Mouse (Mus musculus): ENCODE results near the gene Gpat3. TPM values are rescaled to one million over a fixed set of nuclear protein-coding genes. Genes with fewer than 3 reads are reported as not detected.

Gene Gpat3
- polyA plus RNA-seq, 1 experiment from 2014 or later: 1.7 TPM

DNA sequence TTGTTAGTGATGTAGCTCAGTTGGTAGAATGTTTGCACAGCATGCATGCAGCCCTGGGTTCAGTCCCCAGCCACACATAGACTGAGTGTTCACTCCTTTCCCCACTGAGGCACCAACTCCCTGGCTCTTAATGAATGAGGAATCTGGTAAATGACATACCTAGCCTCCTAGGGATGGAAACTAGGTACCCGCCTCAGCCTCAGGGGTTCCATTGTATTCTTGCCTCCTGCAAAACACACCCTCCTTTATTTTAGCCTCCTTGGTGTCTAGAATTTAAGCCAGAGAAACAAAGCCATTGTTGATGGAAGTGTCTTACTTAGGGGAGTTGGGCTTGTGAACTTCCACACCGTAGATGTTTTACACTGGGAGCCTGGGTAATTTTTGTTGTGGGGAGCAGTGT, 17.6 kb downstream of the Gpat3 start:
- Histone ChIP-seq H3K27ac (replicated peaks) (no peak overlapping the region), H3K4me2 (no peak overlapping the region), H3K4me1 (no peaks in the 10 kb centered on the region), H3K36me3 (no peaks in the 10 kb centered on the region), H3K9me3 (replicated peaks) (no peaks in the 10 kb centered on the region), H3K4me3 (replicated peaks) (no peak overlapping the region), H3K9ac (replicated peaks) (no peak overlapping the region), H3K27me3 (replicated peaks) (no peaks in the 10 kb centered on the region)
- ATAC-seq (ENCODE audit: low FRiP score): no peak
- 79% methylated on average over 2 of the region's 2 CpGs for WGBS

DNA sequence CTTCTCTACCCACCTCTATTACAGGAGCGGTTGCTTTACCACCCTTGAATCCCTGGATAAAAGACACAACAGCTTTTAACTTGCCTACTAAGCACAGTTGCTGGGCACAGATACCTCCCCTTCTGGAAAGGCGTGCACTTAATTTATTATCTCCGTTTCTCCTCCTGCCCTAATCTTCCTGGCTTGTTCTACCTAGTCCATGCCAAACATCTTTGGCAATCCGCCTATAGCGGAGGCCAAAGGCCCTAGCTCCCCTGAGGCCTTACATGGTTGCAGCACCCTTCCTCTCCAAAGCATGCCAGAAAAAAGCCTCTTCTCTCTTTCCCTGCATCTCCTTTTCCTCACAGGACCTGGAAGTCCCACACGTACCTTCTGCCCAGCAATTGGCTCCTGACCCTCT, 18.9 kb downstream of the Gpat3 start:
- Histone ChIP-seq H3K9ac (replicated peaks) (no peak overlapping the region), H3K36me3 (no peaks in the 10 kb centered on the region), H3K9me3 (replicated peaks) (no peaks in the 10 kb centered on the region), H3K4me1 (no peaks in the 10 kb centered on the region), H3K4me2 (no peak overlapping the region), H3K27ac (replicated peaks) (no peak overlapping the region), H3K27me3 (replicated peaks) (no peaks in the 10 kb centered on the region), H3K4me3 (replicated peaks) (no peak overlapping the region)
- no peak for ATAC-seq (ENCODE audit: low FRiP score)
- WGBS: 85% methylated on average over 6 of the region's 6 CpGs

DNA sequence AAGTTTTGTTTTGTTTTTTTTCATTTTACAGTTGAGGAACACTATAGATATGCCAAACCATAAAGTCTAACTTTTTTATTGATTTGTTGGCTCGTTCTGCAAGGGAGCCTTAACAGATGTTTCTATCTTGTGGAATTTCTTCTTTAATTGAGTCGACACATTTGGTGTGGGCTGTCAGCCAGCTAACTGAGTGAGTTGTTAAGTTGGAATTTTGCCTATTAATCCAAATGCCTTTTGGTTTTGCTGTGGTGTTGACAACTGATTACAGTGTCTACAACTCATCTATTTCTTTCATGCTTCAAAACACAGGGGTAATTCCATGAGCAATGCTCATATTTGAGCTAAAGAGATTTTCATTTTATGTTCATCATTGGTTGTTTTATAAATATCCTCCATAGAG, 20.7 kb downstream of the Gpat3 start:
- Histone ChIP-seq H3K4me1 (no peaks in the 10 kb centered on the region), H3K9me3 (replicated peaks) (no peaks in the 10 kb centered on the region), H3K9ac (replicated peaks) (no peak overlapping the region), H3K4me3 (replicated peaks) (no peak overlapping the region), H3K27me3 (replicated peaks) (no peaks in the 10 kb centered on the region), H3K4me2 (no peak overlapping the region), H3K27ac (replicated peaks) (no peak overlapping the region), H3K36me3 (no peaks in the 10 kb centered on the region)
- ATAC-seq (ENCODE audit: low FRiP score): no peak
- WGBS: 67% methylated on average over 2 of the region's 2 CpGs

DNA sequence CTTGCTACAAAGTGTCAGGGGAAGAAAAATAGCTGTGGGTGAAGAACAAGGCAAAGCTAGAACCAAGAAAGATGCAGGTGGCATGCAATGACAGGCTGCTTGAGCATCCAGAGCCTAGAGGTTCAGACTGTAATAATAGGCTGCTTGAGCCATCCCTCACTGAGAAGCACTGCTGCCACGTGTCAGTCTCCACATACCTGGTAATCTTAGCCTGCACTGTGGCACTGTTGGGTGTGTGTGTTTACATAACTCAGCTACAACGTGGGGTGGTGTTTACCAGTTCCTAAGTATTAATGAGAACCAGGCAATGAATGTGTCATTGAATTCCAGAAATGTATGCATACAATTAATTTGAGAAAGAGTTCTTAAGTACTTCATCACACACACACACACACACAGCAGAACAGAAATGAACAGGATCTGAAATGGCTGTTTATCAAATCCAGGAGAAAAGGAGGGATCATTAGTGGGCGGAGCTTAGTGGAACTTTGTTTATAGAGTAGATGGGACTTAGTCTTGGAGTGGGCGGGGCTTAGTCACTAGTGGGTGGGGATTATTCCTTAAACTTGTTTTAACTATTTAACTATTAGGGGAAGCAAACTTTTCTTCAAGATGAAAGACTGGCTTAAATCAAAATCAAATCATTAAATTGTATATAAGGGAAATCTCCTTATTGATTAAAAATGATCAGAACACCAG, 23.8 kb downstream of the Gpat3 start:
- Histone ChIP-seq H3K27me3 (replicated peaks) (no peaks in the 10 kb centered on the region), H3K4me2 (no peak overlapping the region), H3K4me1 (no peaks in the 10 kb centered on the region), H3K4me3 (replicated peaks) (no peak overlapping the region), H3K27ac (replicated peaks) (no peak overlapping the region), H3K9me3 (replicated peaks) (no peaks in the 10 kb centered on the region), H3K9ac (replicated peaks) (no peak overlapping the region), H3K36me3 (no peaks in the 10 kb centered on the region)
- 75% methylated on average over 4 of the region's 4 CpGs for WGBS
- ATAC-seq (ENCODE audit: low FRiP score): no peak

DNA sequence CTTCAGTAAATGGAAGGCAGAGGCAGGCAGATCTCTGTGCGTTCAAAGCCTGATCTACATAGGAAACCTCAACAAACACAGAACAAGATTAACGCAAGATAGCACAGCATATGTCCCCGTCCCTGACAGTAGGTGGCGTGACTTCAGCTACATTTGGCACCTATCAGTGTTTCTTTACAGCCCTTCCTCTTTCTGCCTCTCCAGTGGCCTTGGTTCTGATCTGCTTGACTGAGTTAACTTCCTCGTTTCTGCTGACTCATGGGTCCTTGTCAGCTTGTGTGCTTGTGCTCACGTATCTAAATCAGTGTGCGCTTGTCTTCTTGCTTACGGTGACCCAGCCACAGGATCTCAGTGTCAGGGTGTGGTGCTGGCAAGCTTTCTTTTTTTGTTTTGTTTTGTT, 26.5 kb downstream of the Gpat3 start:
- no peak overlapping the region for H3K9ac ChIP-seq (replicated peaks)
- ATAC-seq (ENCODE audit: low FRiP score): no peak
- no peak overlapping the region for H3K27ac ChIP-seq (replicated peaks)
- no peaks in the 10 kb centered on the region for H3K4me1 ChIP-seq
- no peaks in the 10 kb centered on the region for H3K9me3 ChIP-seq (replicated peaks)
- H3K4me2 ChIP-seq: no peak overlapping the region
- no peaks in the 10 kb centered on the region for H3K36me3 ChIP-seq
- 91% methylated on average over 8 of the region's 8 CpGs for WGBS
- no peak overlapping the region for H3K4me3 ChIP-seq (replicated peaks)
- H3K27me3 ChIP-seq (replicated peaks): no peaks in the 10 kb centered on the region

DNA sequence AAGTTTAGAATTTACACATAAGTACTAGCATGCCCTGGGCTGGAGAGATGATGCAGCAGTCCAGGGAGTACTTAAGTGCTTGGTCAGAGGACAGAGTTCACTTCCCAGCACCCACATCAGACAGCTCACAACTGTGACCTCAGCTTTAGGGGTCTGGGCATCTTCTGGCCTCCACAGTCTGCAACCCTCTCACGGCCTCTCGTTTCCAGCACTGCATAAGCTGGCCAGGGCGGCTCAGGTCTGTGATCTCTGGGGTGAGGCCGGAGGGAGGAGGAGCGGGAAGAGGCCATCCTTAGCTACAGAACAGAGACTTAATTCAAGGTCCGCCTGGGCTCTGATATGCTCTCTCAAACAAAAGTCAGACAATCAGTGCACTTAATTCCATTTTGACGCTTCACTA, 29.2 kb downstream of the Gpat3 start:
- no peak for ATAC-seq (ENCODE audit: low FRiP score)
- Histone ChIP-seq H3K27ac (replicated peaks) (no peak overlapping the region), H3K9me3 (replicated peaks) (no peaks in the 10 kb centered on the region), H3K4me2 (no peak overlapping the region), H3K27me3 (replicated peaks) (no peaks in the 10 kb centered on the region), H3K4me3 (replicated peaks) (no peak overlapping the region), H3K9ac (replicated peaks) (no peak overlapping the region), H3K4me1 (no peaks in the 10 kb centered on the region), H3K36me3 (no peaks in the 10 kb centered on the region)
- 69% methylated on average over 7 of the region's 7 CpGs for WGBS

DNA sequence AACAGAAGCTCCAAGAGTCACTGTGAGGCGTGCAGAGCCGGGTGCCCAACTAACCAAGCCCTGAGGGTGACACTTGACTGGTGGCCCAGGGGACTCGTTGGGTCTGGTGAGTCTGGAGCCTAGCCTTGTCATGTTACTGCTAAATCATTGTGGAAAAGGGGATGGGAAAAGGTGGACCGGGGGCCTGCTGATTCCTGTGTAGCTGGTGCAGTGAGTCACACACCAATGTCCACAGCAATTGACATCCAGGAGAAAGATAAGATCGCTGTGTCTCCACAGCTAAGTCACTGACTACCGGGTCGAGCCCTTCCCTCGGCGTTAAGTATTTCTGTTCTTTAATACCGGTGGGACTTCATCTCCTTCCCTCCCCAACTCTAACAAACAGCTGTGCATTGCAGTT, 29.7 kb downstream of the Gpat3 start:
- H3K4me1 ChIP-seq: no peaks in the 10 kb centered on the region
- no peaks in the 10 kb centered on the region for H3K36me3 ChIP-seq
- no peak for ATAC-seq (ENCODE audit: low FRiP score)
- H3K27me3 ChIP-seq (replicated peaks): no peaks in the 10 kb centered on the region
- H3K4me2 ChIP-seq: no peak overlapping the region
- H3K9ac ChIP-seq (replicated peaks): no peak overlapping the region
- H3K4me3 ChIP-seq (replicated peaks): no peak overlapping the region
- 84% methylated on average over 10 of the region's 10 CpGs for WGBS
- H3K27ac ChIP-seq (replicated peaks): no peak overlapping the region
- no peaks in the 10 kb centered on the region for H3K9me3 ChIP-seq (replicated peaks)

DNA sequence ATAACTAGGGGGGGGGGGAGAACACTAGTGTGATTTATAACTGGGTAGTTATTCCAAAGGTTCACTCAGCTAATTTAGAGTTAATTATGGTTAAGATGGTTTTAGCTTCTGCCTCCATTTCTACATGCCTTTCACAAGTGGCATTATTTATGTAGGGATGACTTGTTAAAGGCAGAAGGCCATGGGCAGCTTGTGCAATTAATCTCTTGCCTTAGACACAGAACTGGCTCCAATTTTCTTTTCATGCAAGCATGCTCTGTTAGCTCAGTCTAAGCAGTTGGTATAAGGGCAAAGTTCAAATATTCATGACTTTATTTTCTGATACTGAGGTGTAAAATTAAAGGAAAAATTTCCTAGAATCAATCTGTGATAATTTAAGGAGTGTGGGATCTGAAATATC, 31.5 kb downstream of the Gpat3 start:
- Histone ChIP-seq H3K27me3 (replicated peaks) (no peaks in the 10 kb centered on the region), H3K27ac (replicated peaks) (no peak overlapping the region), H3K9me3 (replicated peaks) (no peaks in the 10 kb centered on the region), H3K4me2 (no peak overlapping the region), H3K9ac (replicated peaks) (no peak overlapping the region), H3K36me3 (no peaks in the 10 kb centered on the region), H3K4me3 (replicated peaks) (no peak overlapping the region), H3K4me1 (no peaks in the 10 kb centered on the region)
- ATAC-seq (ENCODE audit: low FRiP score): no peak

DNA sequence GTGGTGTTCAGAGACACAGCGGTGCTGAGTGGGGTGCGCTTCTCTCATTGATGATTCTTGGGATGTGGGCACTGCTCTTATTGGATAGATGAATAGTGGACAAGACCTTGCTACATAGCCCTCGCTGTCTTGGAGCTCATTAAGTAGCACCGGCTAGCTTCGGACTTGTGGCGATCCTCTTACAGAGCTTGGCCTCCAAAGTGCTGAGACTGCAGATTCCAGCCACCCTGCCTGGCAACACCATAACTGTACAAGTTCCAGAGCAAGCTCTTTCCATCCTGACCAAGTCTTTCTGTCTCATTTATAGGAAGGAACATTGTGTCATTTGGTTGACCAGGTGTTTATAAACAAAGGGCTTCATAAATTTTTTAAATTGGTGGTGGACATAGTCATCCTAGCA, 39.7 kb downstream of the Gpat3 start:
- H3K27me3 ChIP-seq (replicated peaks): no peaks in the 10 kb centered on the region
- no peaks in the 10 kb centered on the region for H3K9me3 ChIP-seq (replicated peaks)
- no peak overlapping the region for H3K4me3 ChIP-seq (replicated peaks)
- no peaks in the 10 kb centered on the region for H3K4me1 ChIP-seq
- no peaks in the 10 kb centered on the region for H3K36me3 ChIP-seq
- ATAC-seq (ENCODE audit: low FRiP score): no peak
- no peak overlapping the region for H3K9ac ChIP-seq (replicated peaks)
- 79% methylated on average over 6 of the region's 6 CpGs for WGBS
- H3K27ac ChIP-seq (replicated peaks): no peak overlapping the region
- no peak overlapping the region for H3K4me2 ChIP-seq

DNA sequence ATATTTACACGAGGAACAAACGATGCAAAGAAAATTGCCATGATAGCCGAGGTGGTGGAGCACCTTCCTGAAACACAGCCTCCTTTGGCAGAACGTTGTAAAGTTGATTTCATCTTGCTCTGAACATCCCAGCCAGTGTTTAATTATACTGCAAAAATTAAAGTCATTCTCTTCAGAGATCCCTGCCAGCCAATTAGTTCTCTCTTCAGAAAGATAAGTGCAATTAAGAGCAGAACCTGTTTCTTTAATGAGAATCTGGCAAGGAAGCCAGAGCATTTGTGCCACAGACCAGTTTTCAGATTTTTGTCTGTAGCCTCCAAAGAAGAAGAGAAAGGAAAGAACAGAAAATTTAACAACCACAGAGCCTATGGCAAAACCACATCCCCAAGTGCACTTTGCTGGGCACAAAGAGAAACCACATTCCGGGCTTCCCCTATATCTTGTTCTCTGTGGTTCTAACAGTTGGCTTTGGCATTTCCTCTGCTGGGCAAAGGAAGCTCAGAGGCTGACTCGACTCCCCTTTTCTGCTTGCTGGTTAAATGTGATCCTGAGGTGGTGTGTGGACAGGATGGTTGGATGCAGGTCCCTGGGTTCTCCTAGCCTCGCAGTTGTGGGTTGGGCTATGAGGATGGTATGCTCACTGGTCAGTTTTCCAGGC, 40.9 kb downstream of the Gpat3 start:
- WGBS: 76% methylated on average over 7 of the region's 7 CpGs
- H3K27ac ChIP-seq (replicated peaks): no peak overlapping the region; the same call in 1 of the 2 replicates
- no peaks in the 10 kb centered on the region for H3K36me3 ChIP-seq
- H3K4me2 ChIP-seq: no peak overlapping the region
- no peaks in the 10 kb centered on the region for H3K4me1 ChIP-seq
- H3K9ac ChIP-seq (replicated peaks): no peak overlapping the region
- H3K4me3 ChIP-seq (replicated peaks): no peak overlapping the region
- ATAC-seq (ENCODE audit: low FRiP score): no peak
- no peaks in the 10 kb centered on the region for H3K9me3 ChIP-seq (replicated peaks)
- H3K27me3 ChIP-seq (replicated peaks): no peaks in the 10 kb centered on the region

DNA sequence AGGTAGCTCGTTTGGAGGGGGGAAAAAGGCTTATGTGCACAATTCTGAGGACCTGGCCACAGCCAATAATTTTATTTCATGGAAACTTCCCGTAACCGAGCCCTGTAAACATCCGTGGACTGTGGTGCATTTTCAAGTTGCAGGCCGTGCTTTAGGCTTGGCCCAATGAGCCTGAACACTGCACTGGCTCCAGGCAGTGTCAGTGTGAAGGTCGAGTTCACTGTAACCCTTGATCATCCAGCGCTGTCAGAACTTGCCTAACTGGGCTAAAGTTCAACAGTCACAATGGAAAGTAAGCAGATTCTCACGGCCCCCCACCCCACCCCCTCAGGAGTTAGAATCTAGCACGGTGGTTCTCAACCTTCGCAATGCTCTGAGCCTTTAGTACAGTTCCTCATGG, 50.7 kb downstream of the Gpat3 start:
- H3K27me3 ChIP-seq (replicated peaks): no peaks in the 10 kb centered on the region
- WGBS: 81% methylated on average over 10 of the region's 10 CpGs
- no peaks in the 10 kb centered on the region for H3K9me3 ChIP-seq (replicated peaks)
- no peak overlapping the region for H3K4me2 ChIP-seq
- ATAC-seq (ENCODE audit: low FRiP score): no peak
- H3K36me3 ChIP-seq: no peaks in the 10 kb centered on the region
- no peak overlapping the region for H3K27ac ChIP-seq (replicated peaks)
- no peak overlapping the region for H3K9ac ChIP-seq (replicated peaks)
- H3K4me1 ChIP-seq: no peaks in the 10 kb centered on the region
- H3K4me3 ChIP-seq (replicated peaks): no peak overlapping the region

DNA sequence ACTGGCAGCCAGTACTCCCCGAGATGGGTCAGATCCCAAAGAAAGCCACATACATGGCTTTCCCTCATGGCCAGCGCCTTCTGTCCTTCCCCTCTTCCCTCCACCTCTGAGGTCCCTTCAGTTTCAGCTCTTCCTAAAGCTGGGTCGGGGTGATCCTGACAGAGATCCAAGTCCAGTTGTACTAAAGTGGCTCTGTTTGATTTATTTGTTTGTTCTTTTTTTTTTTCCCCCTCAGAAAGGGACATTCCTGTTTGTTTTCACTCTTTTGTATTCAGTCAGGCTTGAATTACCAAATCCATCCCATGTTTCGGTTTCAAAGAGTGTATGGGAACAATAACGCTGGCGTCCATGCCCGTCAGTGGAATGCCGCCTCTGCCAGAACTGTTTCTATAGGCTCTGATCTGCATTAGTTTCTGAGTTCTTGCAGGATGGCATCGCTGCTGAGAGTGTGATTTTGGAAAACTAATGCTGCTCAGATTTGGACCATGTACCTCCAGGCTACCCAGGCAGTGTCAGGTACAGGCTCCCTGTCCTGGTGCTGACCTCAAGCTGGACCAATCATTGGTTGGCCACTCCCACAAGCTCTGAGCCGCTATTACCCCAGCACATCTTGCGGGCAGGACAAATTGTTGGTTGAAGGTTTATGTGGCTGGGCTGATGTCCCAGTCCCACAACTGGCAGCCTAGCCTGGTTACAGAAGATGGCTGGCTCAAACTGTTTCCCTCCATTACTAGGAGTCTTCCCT, 54.4 kb downstream of the Gpat3 start:
- Histone ChIP-seq H3K27ac (replicated peaks) (no peak overlapping the region), H3K27me3 (replicated peaks) (no peaks in the 10 kb centered on the region), H3K4me2 (no peak overlapping the region), H3K9me3 (replicated peaks) (no peaks in the 10 kb centered on the region), H3K9ac (replicated peaks) (no peak overlapping the region), H3K4me3 (replicated peaks) (no peak overlapping the region), H3K36me3 (no peaks in the 10 kb centered on the region), H3K4me1 (no peaks in the 10 kb centered on the region)
- ATAC-seq (ENCODE audit: low FRiP score): no peak
- 58% methylated on average over 11 of the region's 11 CpGs for WGBS
